Mouse (Mus musculus) thymus, adult 2 months (tissue): ENCODE data around the gene Shkbp1. TPM values are rescaled to one million over a fixed set of nuclear protein-coding genes. Genes with fewer than 3 reads are reported as not detected.

ENCODE experiments used
- DNase-seq: peaks from one replicate; pipeline ENCODE4 v3.0.0; 2021
- H3K27ac ChIP-seq: fragments of 200-500 bp; 2 replicates; pipeline ENCODE4 v1.5.1; 2012; ENCODE audit warnings: low read length, control low read depth; ENCODE audit not compliant: control insufficient read depth, insufficient read depth
- H3K27me3 ChIP-seq: fragments of 200-500 bp; 2 replicates; pipeline ENCODE4 v1.6.1; 2012; ENCODE audit warnings: mild to moderate bottlenecking, low read length, moderate library complexity, mixed read lengths; ENCODE audit not compliant: control insufficient read depth, insufficient read depth
- H3K36me3 ChIP-seq: fragments of 200-500 bp; 2 replicates; pipeline ENCODE4 v1.6.1; 2012; ENCODE audit warnings: mild to moderate bottlenecking, low read length, moderate library complexity; ENCODE audit not compliant: control insufficient read depth, insufficient read depth
- H3K4me1 ChIP-seq: fragments of 200-500 bp; replicated peaks from 2 replicates; pipeline ENCODE4 v1.6.1; 2012; ENCODE audit warnings: low read length; ENCODE audit not compliant: control insufficient read depth, insufficient read depth
- H3K4me3 ChIP-seq: fragments of 200-500 bp; 2 replicates; pipeline ENCODE4 v1.5.1; 2012; ENCODE audit warnings: mild to moderate bottlenecking, low read length, control low read depth, moderate library complexity; ENCODE audit not compliant: control insufficient read depth, insufficient read depth
- CTCF ChIP-seq: fragments of 200-500 bp; IDR thresholded peaks from 2 replicates; pipeline ENCODE4 v1.5.1; 2012; ENCODE audit warnings: mild to moderate bottlenecking, control low read depth, low read length, moderate library complexity, borderline replicate concordance; ENCODE audit not compliant: control insufficient read depth, poor library complexity, insufficient read depth; ENCODE audit errors: extremely low read depth
- POLR2A ChIP-seq: fragments of 200-500 bp; IDR thresholded peaks from 2 replicates; pipeline ENCODE4 v1.6.1; 2012; ENCODE audit warnings: mild to moderate bottlenecking, low read length, control low read depth, moderate library complexity; ENCODE audit not compliant: control insufficient read depth, poor library complexity, insufficient read depth; ENCODE audit errors: extremely low read depth
- WGBS: fragments of 180-500 bp; shearing (Covaris S2); methylation state at CpG from one replicate; pipeline ENCODE4 v1.1.7; 2018; 5-methylcytosine and 5-hydroxymethylcytosine counted together
- polyA plus RNA-seq: library from polyadenylated mRNA; depleted of rRNA; stranded (reverse); fragments of >200 nt; gene quantifications from 2 replicates; pipeline ENCODE4 v1.2.3, GENCODE M21; 2012

Shkbp1 gene
- polyA plus RNA-seq, 1 experiment, result 206 TPM

DNA sequence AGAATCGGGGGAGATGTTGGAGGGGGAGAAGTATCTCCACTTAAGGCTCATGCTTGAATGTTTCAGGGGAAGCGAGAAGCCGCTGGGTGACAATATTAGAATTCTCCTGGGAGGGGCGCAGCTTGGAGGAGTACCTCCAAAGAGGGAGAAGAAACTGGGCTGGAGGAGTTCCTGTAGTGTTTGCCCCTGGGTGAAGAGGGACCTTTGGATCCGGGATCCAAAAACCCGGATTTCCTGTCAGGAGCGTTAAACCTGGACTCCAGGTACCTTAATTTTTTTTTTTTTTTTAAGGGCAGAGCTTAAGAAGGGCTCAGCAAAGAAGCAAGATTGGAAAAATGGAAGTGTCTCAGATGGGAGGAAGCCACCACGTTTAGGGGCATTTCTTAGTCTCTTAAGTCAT, 24.0 kb downstream of the Shkbp1 start:
- Histone ChIP-seq H3K36me3 (no peaks in the 10 kb centered on the region), H3K27ac (no peak overlapping the region), H3K27me3 (peaks cover 36% of the 10 kb centered on the region), H3K4me3 (no peak overlapping the region), H3K4me1 (peaks cover 31% of the 10 kb centered on the region)
- no peak for DNase-seq
- no peak for TF ChIP-seq CTCF
- no peak for TF ChIP-seq POLR2A
- WGBS, result 5% methylated on average over 8 of the region's 8 CpGs

DNA sequence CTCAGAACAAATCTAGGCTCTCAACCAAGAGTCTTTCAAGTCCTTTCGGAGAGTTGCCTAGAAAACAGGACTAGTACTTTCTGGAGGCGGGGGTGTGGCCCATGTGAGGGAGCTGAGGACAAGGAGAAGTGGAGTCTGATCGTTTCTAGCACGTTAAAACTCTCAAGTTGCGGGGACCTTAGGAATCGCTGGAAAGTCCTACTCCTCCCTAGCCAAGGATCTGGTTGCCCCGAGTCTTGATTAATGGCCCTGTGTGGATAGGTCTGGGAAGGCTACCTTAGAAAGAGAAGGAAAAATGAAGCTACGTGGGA, 24.3 kb downstream of the Shkbp1 start:
- DNase-seq, result no peak
- Histone ChIP-seq H3K4me3 (no peak overlapping the region), H3K27me3 (peaks cover 34% of the 10 kb centered on the region), H3K4me1 (peaks cover 31% of the 10 kb centered on the region), H3K36me3 (no peaks in the 10 kb centered on the region), H3K27ac (no peak overlapping the region)
- 8% methylated on average over 8 of the region's 8 CpGs for WGBS
- TF ChIP-seq CTCF (no peak), POLR2A (no peak)

DNA sequence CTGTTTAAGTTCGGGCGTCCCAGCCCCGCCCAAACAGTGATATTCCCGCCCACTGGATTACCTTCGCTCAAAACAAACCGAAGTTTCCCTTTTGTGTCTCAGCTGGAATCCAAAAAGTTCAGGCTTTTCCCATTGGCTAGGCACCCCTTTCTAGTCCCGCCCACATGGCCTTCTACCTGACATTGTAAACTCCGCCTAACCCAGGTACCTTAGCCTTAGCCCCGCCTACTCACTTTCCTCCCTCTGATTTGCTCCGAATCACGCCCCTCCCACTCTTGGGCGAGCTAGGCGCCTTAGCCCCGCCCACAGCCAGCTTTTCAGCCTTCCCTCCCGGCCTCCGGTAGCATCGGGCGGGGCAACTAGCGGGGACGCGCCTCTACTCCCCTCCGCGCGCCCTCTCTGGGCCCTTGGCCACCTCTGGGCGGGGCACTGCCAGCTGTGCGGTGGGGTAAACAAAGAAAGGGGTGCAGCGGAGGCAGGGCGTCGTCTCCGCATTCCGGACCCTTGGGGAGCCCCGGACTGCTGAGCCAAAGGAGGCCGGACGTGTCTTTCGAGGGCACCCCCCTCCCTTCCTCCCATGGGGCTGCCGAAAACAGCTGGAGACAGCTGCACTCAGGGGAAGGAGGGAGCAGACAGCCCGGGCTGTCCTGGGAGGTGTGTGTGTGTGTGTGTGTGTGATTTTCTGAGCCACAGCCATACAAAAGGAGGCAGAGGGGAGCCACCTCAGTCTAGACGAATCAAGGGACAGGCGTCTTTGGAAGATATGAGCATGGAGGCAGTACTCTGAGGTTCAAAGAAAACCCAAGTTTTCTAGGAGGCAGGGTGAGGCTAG, 24.9 kb downstream of the Shkbp1 start:
- peaks cover 36% of the 10 kb centered on the region for H3K4me1 ChIP-seq
- WGBS, result under 1% methylated on average over 39 of the region's 39 CpGs
- TF ChIP-seq CTCF (no peak), POLR2A (no peak)

DNA sequence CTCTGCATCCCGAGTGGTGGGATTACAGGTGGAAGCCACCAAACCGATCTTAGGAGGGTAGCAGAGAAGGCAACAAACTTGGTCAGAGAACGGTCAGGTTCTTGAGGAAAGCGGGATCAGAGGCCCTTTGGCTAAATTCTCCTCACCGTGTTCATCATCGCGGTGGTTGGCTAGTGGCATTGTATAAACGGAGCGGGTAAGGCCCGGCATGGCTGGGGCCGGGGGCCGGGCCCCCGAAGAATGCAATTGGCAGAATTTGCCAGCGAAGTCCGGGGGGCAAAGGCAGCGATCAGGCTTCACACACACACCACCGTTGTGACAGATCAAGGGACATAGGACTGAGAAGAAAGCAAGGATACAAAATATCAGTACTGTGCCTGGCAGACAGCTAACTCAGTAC, 25.8 kb downstream of the Shkbp1 start:
- H3K27me3 ChIP-seq, result peaks cover 29% of the 10 kb centered on the region
- DNase-seq, result no peak
- no peak overlapping the region for H3K27ac ChIP-seq
- peaks cover 42% of the 10 kb centered on the region for H3K4me1 ChIP-seq
- WGBS, result 26% methylated on average over 17 of the region's 17 CpGs
- TF ChIP-seq CTCF (no peak), POLR2A (no peak)
- no peaks in the 10 kb centered on the region for H3K36me3 ChIP-seq
- H3K4me3 ChIP-seq, result no peak overlapping the region

More for the DNA sequence above, 24.9 kb downstream of the Shkbp1 start:
- H3K4me3 ChIP-seq, result peak overlapping the region; percentile 45
- peak; percentile 85 for DNase-seq
- no peaks in the 10 kb centered on the region for H3K36me3 ChIP-seq
- no peak overlapping the region for H3K27ac ChIP-seq
- H3K27me3 ChIP-seq, result peaks cover 29% of the 10 kb centered on the region

DNA sequence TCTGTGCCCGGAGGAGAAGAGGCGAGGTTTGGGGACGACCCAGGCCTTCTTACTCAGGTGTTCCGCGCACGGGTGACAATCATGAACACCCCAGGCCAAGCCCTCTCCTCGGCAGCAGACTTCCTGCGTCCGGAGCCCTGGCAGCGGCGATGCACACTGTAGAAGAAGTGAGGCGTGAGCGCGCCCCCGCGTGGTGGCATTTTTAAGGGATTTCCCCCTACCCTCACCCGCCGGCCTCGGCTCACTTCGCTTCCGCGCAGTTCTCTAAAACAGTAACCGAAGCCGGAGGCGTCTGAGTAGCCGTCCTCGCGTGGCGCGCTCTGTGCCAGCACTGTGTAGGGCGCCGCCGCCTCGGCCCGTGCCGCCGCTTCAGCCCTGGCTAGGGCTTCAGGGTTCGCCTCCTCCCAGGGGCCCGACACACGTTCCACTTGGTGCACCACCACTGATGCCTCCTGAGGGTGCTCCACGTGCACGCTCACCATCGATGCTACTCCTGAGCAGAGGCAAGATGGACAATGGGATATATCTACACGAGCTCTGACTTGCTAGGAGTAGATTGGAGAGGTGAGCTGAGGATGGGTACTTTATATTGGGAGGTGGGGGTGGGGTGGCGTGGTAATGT, 26.4 kb downstream of the Shkbp1 start:
- DNase-seq, result peak; percentile 92
- no peak overlapping the region for H3K27ac ChIP-seq
- peaks cover 42% of the 10 kb centered on the region for H3K4me1 ChIP-seq
- 5% methylated on average over 45 of the region's 45 CpGs for WGBS
- 0 out of 2 replicates have a peak overlapping the region, but pooled peaks have one; percentile 3 for H3K4me3 ChIP-seq
- TF ChIP-seq POLR2A (no peak), CTCF (peak; percentile 88)
- peaks cover 27% of the 10 kb centered on the region for H3K27me3 ChIP-seq
- no peaks in the 10 kb centered on the region for H3K36me3 ChIP-seq

DNA sequence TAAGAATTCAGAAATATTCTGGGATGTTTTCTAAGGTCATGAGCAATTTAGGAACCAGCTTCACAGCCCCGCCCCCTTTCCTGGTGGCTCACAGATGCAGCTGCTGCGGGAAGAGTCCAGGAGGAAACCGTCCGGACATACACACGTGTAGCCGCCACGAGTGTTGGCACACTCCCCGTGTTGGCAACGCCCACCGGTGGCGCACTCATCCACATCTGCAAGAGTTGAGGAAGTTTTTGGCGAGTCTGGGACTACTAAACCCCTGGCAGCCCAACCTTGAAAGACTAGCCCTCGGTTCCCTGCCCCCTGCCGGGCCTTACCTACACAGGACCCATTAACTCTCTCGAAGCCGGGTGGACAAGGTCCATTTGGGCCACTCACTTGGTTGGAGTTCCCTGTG, 27.2 kb downstream of the Shkbp1 start:
- no peak for TF ChIP-seq CTCF
- no peak for TF ChIP-seq POLR2A
- H3K4me1 ChIP-seq, result peaks cover 42% of the 10 kb centered on the region
- no peaks in the 10 kb centered on the region for H3K36me3 ChIP-seq
- WGBS, result 28% methylated on average over 16 of the region's 16 CpGs
- H3K27me3 ChIP-seq, result peaks cover 22% of the 10 kb centered on the region
- no peak for DNase-seq
- H3K27ac ChIP-seq, result no peak overlapping the region
- no peak overlapping the region for H3K4me3 ChIP-seq

DNA sequence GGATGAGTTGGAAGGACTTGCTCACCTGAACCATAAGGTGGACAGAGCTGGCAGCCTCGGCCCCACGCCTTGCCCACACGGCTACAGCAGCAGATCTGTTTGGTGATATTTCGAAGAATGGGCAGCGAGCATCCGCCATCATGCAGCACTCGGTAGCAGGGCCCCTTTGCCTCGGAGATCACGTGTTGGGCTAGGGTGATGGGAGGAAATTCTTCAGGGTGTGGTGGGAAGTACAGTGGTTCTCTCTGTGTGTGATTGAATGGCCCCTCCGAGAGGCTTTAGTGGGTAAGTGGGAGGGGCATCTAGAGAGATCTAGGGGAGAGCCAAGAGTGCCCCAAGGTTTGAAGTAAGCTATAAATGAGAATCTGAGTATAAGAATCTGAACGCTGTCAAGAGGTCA, 27.7 kb downstream of the Shkbp1 start:
- no peak overlapping the region for H3K4me3 ChIP-seq
- no peak overlapping the region for H3K27ac ChIP-seq
- TF ChIP-seq POLR2A (no peak), CTCF (no peak)
- peaks cover 42% of the 10 kb centered on the region for H3K4me1 ChIP-seq
- 76% methylated on average over 11 of the region's 11 CpGs for WGBS
- peaks cover 20% of the 10 kb centered on the region for H3K27me3 ChIP-seq
- no peaks in the 10 kb centered on the region for H3K36me3 ChIP-seq
- DNase-seq, result no peak
